Comparison of ENCODE assay signal across 38 mouse cellular contexts in the genomic region with DNA sequence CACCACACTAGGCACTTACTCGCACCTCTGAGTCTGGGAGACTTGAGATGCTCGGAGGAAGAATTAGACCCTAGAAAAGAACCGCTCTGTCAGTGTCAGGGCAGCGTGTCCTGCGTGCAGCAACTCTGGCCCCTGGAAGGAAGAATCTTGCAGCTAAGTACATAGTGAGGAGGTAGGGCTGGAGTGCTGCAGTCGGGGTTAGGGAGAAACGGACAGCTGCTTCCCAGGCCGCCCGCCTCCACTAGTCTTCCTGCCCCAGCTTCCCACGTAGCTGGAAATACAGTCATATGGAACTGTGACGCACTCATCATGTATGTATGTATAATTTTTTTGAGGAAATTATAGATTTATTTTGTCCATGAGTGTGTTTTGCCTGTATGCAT. TPM values are rescaled to one million over a fixed set of nuclear protein-coding genes. Genes with fewer than 3 reads are reported as not detected.
A peak's percentile ranks its signal among the peaks of the same experiment; 100 is the strongest.
DNase-seq lines count a peak whose midpoint lies in the region; ATAC-seq and TF ChIP-seq lines count a peak whose summit lies in the region.
"Had no signal": no experiment of that assay in that cellular context is flagged by ENCODE, and none has a peak within 500 bp of the region (broad histone marks: within the 10 kb centered on the region; RNA-seq: fewer than 3 reads in every experiment).

No protein-coding gene starts in this region.

- H3K4me3 ChIP-seq in forebrain, embryonic 16.5 days (replicated peaks; ENCODE audit: low read length): no peak overlapping the region
- no peak overlapping the region for H3K4me3 ChIP-seq in forebrain, postnatal 0 days (ENCODE audit: low read depth, low read length)
- no peak overlapping the region for H3K4me3 ChIP-seq in hindbrain, postnatal 0 days (ENCODE audit: low read length)
- no peak overlapping the region for H3K4me3 ChIP-seq in hindbrain, embryonic 10.5 days
- no peak overlapping the region for H3K4me3 ChIP-seq in lung, embryonic 16.5 days (ENCODE audit: low read length)
- H3K4me3 ChIP-seq in lung, adult 2 months (replicated peaks; ENCODE audit: extremely low read depth, low read depth, low read length): no peak overlapping the region
- H3K4me3 ChIP-seq: erythroblast, embryonic 14.5 days; forebrain, embryonic 12.5 days; heart, adult 2 months; heart, embryonic 13.5 days; limb, embryonic 10.5 days; limb, embryonic 15.5 days; midbrain, embryonic 10.5 days; midbrain, embryonic 15.5 days; myocyte had no signal

- H3K9ac ChIP-seq in forebrain, embryonic 16.5 days (replicated peaks; ENCODE audit: low read depth, low read length): no peak overlapping the region
- H3K9ac ChIP-seq in forebrain, postnatal 0 days: no peak overlapping the region
- H3K9ac ChIP-seq in hindbrain, postnatal 0 days (replicated peaks; ENCODE audit: low read length): no peak overlapping the region
- H3K9ac ChIP-seq in lung, embryonic 16.5 days (ENCODE audit: low read length): no peak overlapping the region
- H3K9ac ChIP-seq: forebrain, embryonic 12.5 days; heart, embryonic 13.5 days; limb, embryonic 15.5 days; midbrain, embryonic 15.5 days had no signal

- ATAC-seq in forebrain, embryonic 16.5 days: peak; percentile 10; the same call in 1 of the 2 replicates
- no peak for ATAC-seq in forebrain, postnatal 0 days
- ATAC-seq in hindbrain, postnatal 0 days: 0 out of 2 replicates have a peak, but pooled peaks have one; percentile 12
- peak; percentile 65 for ATAC-seq in lung, embryonic 16.5 days (ENCODE audit: low read depth)
- ATAC-seq: intestine, embryonic 16.5 days; midbrain, embryonic 15.5 days had no signal

- no peaks in the 10 kb centered on the region for H3K27me3 ChIP-seq in forebrain, embryonic 16.5 days (replicated peaks; ENCODE audit: control insufficient read depth, insufficient read depth, low read length)
- H3K27me3 ChIP-seq in forebrain, postnatal 0 days (ENCODE audit: insufficient read depth, low read length): no peaks in the 10 kb centered on the region
- no peaks in the 10 kb centered on the region for H3K27me3 ChIP-seq in hindbrain, postnatal 0 days (ENCODE audit: insufficient read depth, low read length)
- H3K27me3 ChIP-seq in hindbrain, embryonic 10.5 days (ENCODE audit: insufficient read depth, poor library complexity, severe bottlenecking): no peaks in the 10 kb centered on the region
- H3K27me3 ChIP-seq in lung, embryonic 16.5 days (ENCODE audit: control insufficient read depth, insufficient read depth, low read depth, low read length): no peaks in the 10 kb centered on the region
- H3K27me3 ChIP-seq: forebrain, embryonic 12.5 days; heart, embryonic 13.5 days; limb, embryonic 15.5 days; midbrain, embryonic 15.5 days had no signal

- H3K27ac ChIP-seq in forebrain, embryonic 16.5 days (ENCODE audit: low read length): peak overlapping the region; percentile 3; the same call in 1 of the 2 replicates
- no peak overlapping the region for H3K27ac ChIP-seq in forebrain, postnatal 0 days (ENCODE audit: low read depth, low read length)
- H3K27ac ChIP-seq in hindbrain, postnatal 0 days: no peak overlapping the region
- no peak overlapping the region for H3K27ac ChIP-seq in hindbrain, embryonic 10.5 days
- H3K27ac ChIP-seq in lung, embryonic 16.5 days (ENCODE audit: low read length): no peak overlapping the region; the same call in 1 of the 2 replicates
- H3K27ac ChIP-seq: forebrain, embryonic 12.5 days; heart, adult 2 months; heart, embryonic 13.5 days; kidney, postnatal 0 days; limb, embryonic 10.5 days; limb, embryonic 15.5 days; midbrain, embryonic 10.5 days; midbrain, embryonic 15.5 days; stomach, postnatal 0 days had no signal

- H3K4me1 ChIP-seq in forebrain, embryonic 16.5 days (replicated peaks; ENCODE audit: control insufficient read depth, insufficient read depth, low read length): 0 out of 2 replicates have a peak, but pooled peaks cover 9% of the 10 kb centered on the region
- H3K4me1 ChIP-seq in forebrain, postnatal 0 days (ENCODE audit: insufficient read depth): no peaks in the 10 kb centered on the region
- H3K4me1 ChIP-seq in hindbrain, postnatal 0 days (ENCODE audit: insufficient read depth, low read length): no peaks in the 10 kb centered on the region
- no peaks in the 10 kb centered on the region for H3K4me1 ChIP-seq in hindbrain, embryonic 10.5 days (replicated peaks)
- H3K4me1 ChIP-seq in lung, embryonic 16.5 days (replicated peaks; ENCODE audit: control insufficient read depth, insufficient read depth, low read length): no peaks in the 10 kb centered on the region
- H3K4me1 ChIP-seq in lung, adult 2 months (ENCODE audit: control insufficient read depth, insufficient read depth, low read length): no peaks in the 10 kb centered on the region; the same call in 1 of the 2 replicates
- H3K4me1 ChIP-seq: forebrain, embryonic 12.5 days; limb, embryonic 10.5 days; limb, embryonic 15.5 days; midbrain, embryonic 10.5 days; midbrain, embryonic 15.5 days had no signal

- no peak for TF ChIP-seq POLR2A in lung, adult 2 months (IDR thresholded peaks at IDR 0.05; ENCODE audit: borderline replicate concordance, extremely low read depth, low read depth, low read length)

- TF ChIP-seq CTCF in forebrain, postnatal 0 days (IDR thresholded peaks at IDR 0.05; ENCODE audit: low read depth): no peak
- TF ChIP-seq CTCF in hindbrain, postnatal 0 days (IDR thresholded peaks at IDR 0.05; ENCODE audit: low read depth): no peak
- TF ChIP-seq CTCF in lung, adult 2 months (IDR thresholded peaks at IDR 0.05; ENCODE audit: insufficient read depth, low read length): no peak

- H3K9me3 ChIP-seq in forebrain, embryonic 16.5 days (ENCODE audit: control insufficient read depth, low read length): no peaks in the 10 kb centered on the region
- no peaks in the 10 kb centered on the region for H3K9me3 ChIP-seq in forebrain, postnatal 0 days (ENCODE audit: low read length)
- no peaks in the 10 kb centered on the region for H3K9me3 ChIP-seq in hindbrain, postnatal 0 days (ENCODE audit: low read length)
- H3K9me3 ChIP-seq in hindbrain, embryonic 10.5 days: no peaks in the 10 kb centered on the region
- H3K9me3 ChIP-seq in lung, embryonic 16.5 days (ENCODE audit: control insufficient read depth, low read length): no peaks in the 10 kb centered on the region
- H3K9me3 ChIP-seq: forebrain, embryonic 12.5 days; heart, embryonic 13.5 days; limb, embryonic 10.5 days; limb, embryonic 15.5 days; midbrain, embryonic 10.5 days; midbrain, embryonic 15.5 days had no signal

- H3K4me2 ChIP-seq in forebrain, embryonic 16.5 days (ENCODE audit: low read length): no peak overlapping the region
- H3K4me2 ChIP-seq in forebrain, postnatal 0 days (ENCODE audit: low read depth): no peak overlapping the region
- H3K4me2 ChIP-seq in hindbrain, postnatal 0 days (ENCODE audit: low read depth, low read length): no peak overlapping the region
- no peak overlapping the region for H3K4me2 ChIP-seq in lung, embryonic 16.5 days (ENCODE audit: low read depth, low read length)
- H3K4me2 ChIP-seq: forebrain, embryonic 12.5 days; heart, embryonic 13.5 days; limb, embryonic 15.5 days; midbrain, embryonic 15.5 days had no signal

- no peak for DNase-seq in forebrain, postnatal 0 days
- no peak for DNase-seq in hindbrain, postnatal 0 days (ENCODE audit: low spot score)
- no peak for DNase-seq in hindbrain, embryonic 10.5 days (ENCODE audit: low spot score)
- no peak for DNase-seq in lung, adult 2 months
- peak; percentile 13 for DNase-seq in brain, adult 2 months (ENCODE audit: low read depth, low spot score)
- no peak for DNase-seq in adrenal gland, postnatal 14 days
- DNase-seq: adrenal gland, postnatal 36 days; gastrocnemius, postnatal 25 days; heart, adult 2 months; heart, postnatal 10 days; kidney, adult 8-10 months; kidney, postnatal 4 days; right cerebral cortex, postnatal 4 days; thymus, adult 18-20 months; thymus, postnatal 25 days had no signal

- 86% methylated on average over 11 of the region's 11 CpGs for WGBS in forebrain, embryonic 16.5 days
- WGBS in forebrain, postnatal 0 days: 88% methylated on average over 11 of the region's 11 CpGs
- WGBS in hindbrain, postnatal 0 days: 74% methylated on average over 11 of the region's 11 CpGs
- WGBS in hindbrain, embryonic 10.5 days: 92% methylated on average over 11 of the region's 11 CpGs
- 84% methylated on average over 11 of the region's 11 CpGs for WGBS in lung, embryonic 16.5 days
- WGBS in lung, adult 2 months: 89% methylated on average over 11 of the region's 11 CpGs

- H3K36me3 ChIP-seq in forebrain, embryonic 16.5 days (ENCODE audit: control insufficient read depth, insufficient read depth): 0 out of 2 replicates have a peak, but pooled peaks cover 12% of the 10 kb centered on the region
- peaks cover 28% of the 10 kb centered on the region for H3K36me3 ChIP-seq in forebrain, postnatal 0 days (ENCODE audit: insufficient read depth)
- H3K36me3 ChIP-seq in hindbrain, postnatal 0 days (ENCODE audit: insufficient read depth, low read length): peaks cover 13% of the 10 kb centered on the region; the same call in 1 of the 2 replicates
- H3K36me3 ChIP-seq in hindbrain, embryonic 10.5 days: peaks cover 77% of the 10 kb centered on the region
- peaks cover 15% of the 10 kb centered on the region for H3K36me3 ChIP-seq in lung, embryonic 16.5 days (ENCODE audit: control insufficient read depth, insufficient read depth, low read length)

RNA-seq across cellular contexts. Expression of gene Ascc2, which starts 24.9 kb away (rescaled TPM):
- 25.5 and 27.3 TPM in 2 replicates for polyA plus RNA-seq in forebrain, embryonic 16.5 days (2015; fragmentation: Nextera tagmentation; extraction: Ambion mirVana)
- 14.5 and 17.3 TPM in 2 replicates for total RNA-seq in forebrain, postnatal 0 days (2014; rRNA removed)
- polyA plus RNA-seq in forebrain, postnatal 0 days (2015; fragmentation: Nextera tagmentation; extraction: Ambion mirVana): 12.0 and 14.3 TPM in 2 replicates
- 15.0 and 15.5 TPM in 2 replicates for total RNA-seq in hindbrain, postnatal 0 days (2014; rRNA removed)
- 13.6 and 13.8 TPM in 2 replicates for polyA plus RNA-seq in hindbrain, postnatal 0 days (2015; fragmentation: Nextera tagmentation; extraction: Ambion mirVana)
- polyA plus RNA-seq in hindbrain, embryonic 10.5 days (2016; fragmentation: Nextera tagmentation; extraction: Ambion mirVana): 33.9 and 35.9 TPM in 2 replicates
- 34.1 and 35.9 TPM in 2 replicates for polyA plus RNA-seq in lung, embryonic 16.5 days (2015; fragmentation: Nextera tagmentation; extraction: Ambion mirVana)
- 23.5 and 34.0 TPM in 2 replicates for polyA plus RNA-seq in lung, adult 2 months (2012; rRNA removed)
- total RNA-seq in adrenal gland, postnatal 14 days (2021): 31.3 and 36.4 TPM in 2 replicates

RNA-seq across cellular contexts. Expression of gene Uqcr10, which starts 41.7 kb away (rescaled TPM):
- 487 and 509 TPM in 2 replicates for polyA plus RNA-seq in forebrain, embryonic 16.5 days (2015; fragmentation: Nextera tagmentation; extraction: Ambion mirVana)
- 171 and 220 TPM in 2 replicates for total RNA-seq in forebrain, postnatal 0 days (2014; rRNA removed)
- polyA plus RNA-seq in forebrain, postnatal 0 days (2015; fragmentation: Nextera tagmentation; extraction: Ambion mirVana): 797 and 1,037 TPM in 2 replicates
- total RNA-seq in hindbrain, postnatal 0 days (2014; rRNA removed): 183 and 231 TPM in 2 replicates
- 1,048 and 1,063 TPM in 2 replicates for polyA plus RNA-seq in hindbrain, postnatal 0 days (2015; fragmentation: Nextera tagmentation; extraction: Ambion mirVana)
- 696 and 709 TPM in 2 replicates for polyA plus RNA-seq in hindbrain, embryonic 10.5 days (2016; fragmentation: Nextera tagmentation; extraction: Ambion mirVana)
- 806 and 839 TPM in 2 replicates for polyA plus RNA-seq in lung, embryonic 16.5 days (2015; fragmentation: Nextera tagmentation; extraction: Ambion mirVana)
- polyA plus RNA-seq in lung, adult 2 months (2012; rRNA removed): 460 and 481 TPM in 2 replicates
- total RNA-seq in adrenal gland, postnatal 14 days (2021): 1,088 and 1,101 TPM in 2 replicates

RNA-seq across cellular contexts. Expression of gene Zmat5, which starts 42.0 kb away (rescaled TPM):
- polyA plus RNA-seq in forebrain, embryonic 16.5 days (2015; fragmentation: Nextera tagmentation; extraction: Ambion mirVana): 70.2 and 75.5 TPM in 2 replicates
- 20.6 and 29.5 TPM in 2 replicates for total RNA-seq in forebrain, postnatal 0 days (2014; rRNA removed)
- polyA plus RNA-seq in forebrain, postnatal 0 days (2015; fragmentation: Nextera tagmentation; extraction: Ambion mirVana): 62.6 and 78.7 TPM in 2 replicates
- total RNA-seq in hindbrain, postnatal 0 days (2014; rRNA removed): 22.7 and 24.5 TPM in 2 replicates
- 56.5 and 58.5 TPM in 2 replicates for polyA plus RNA-seq in hindbrain, postnatal 0 days (2015; fragmentation: Nextera tagmentation; extraction: Ambion mirVana)
- polyA plus RNA-seq in hindbrain, embryonic 10.5 days (2016; fragmentation: Nextera tagmentation; extraction: Ambion mirVana): 84.0 and 104 TPM in 2 replicates
- polyA plus RNA-seq in lung, embryonic 16.5 days (2015; fragmentation: Nextera tagmentation; extraction: Ambion mirVana): 76.5 and 80.0 TPM in 2 replicates
- 51.4 and 55.1 TPM in 2 replicates for polyA plus RNA-seq in lung, adult 2 months (2012; rRNA removed)
- total RNA-seq in adrenal gland, postnatal 14 days (2021): 35.1 and 36.7 TPM in 2 replicates

RNA-seq across cellular contexts. Expression of gene Gm11032, which starts 42.6 kb away (rescaled TPM):
- not detected in 2 replicates for polyA plus RNA-seq in forebrain, embryonic 16.5 days (2015; fragmentation: Nextera tagmentation; extraction: Ambion mirVana)
- not detected in 2 replicates for total RNA-seq in forebrain, postnatal 0 days (2014; rRNA removed)
- polyA plus RNA-seq in forebrain, postnatal 0 days (2015; fragmentation: Nextera tagmentation; extraction: Ambion mirVana): not detected in 2 replicates
- total RNA-seq in hindbrain, postnatal 0 days (2014; rRNA removed): not detected in 2 replicates
- polyA plus RNA-seq in hindbrain, postnatal 0 days (2015; fragmentation: Nextera tagmentation; extraction: Ambion mirVana): not detected in 2 replicates
- polyA plus RNA-seq in hindbrain, embryonic 10.5 days (2016; fragmentation: Nextera tagmentation; extraction: Ambion mirVana): not detected in 2 replicates
- not detected in 2 replicates for polyA plus RNA-seq in lung, embryonic 16.5 days (2015; fragmentation: Nextera tagmentation; extraction: Ambion mirVana)
- polyA plus RNA-seq in lung, adult 2 months (2012; rRNA removed): not detected in 2 replicates
- total RNA-seq in adrenal gland, postnatal 14 days (2021): not detected in 2 replicates
- total RNA-seq: adrenal gland, adult 18-20 months; adrenal gland, postnatal 36 days; gastrocnemius, postnatal 25 days; heart, adult 2 months; heart, postnatal 10 days; hematopoietic stem cell, adult 5-6 weeks; left cerebral cortex, postnatal 10 days; megakaryocyte progenitor cell, adult 5-6 weeks had no signal
- polyA plus RNA-seq: cerebellum, adult 2 months; cortical plate, adult 2 months; embryonic facial prominence, embryonic 14.5 days; erythroblast, embryonic 14.5 days; forebrain, embryonic 12.5 days; heart, adult 2 months; heart, embryonic 13.5 days; intestine, embryonic 16.5 days; kidney, postnatal 0 days; limb, embryonic 10.5 days; limb, embryonic 15.5 days; liver, embryonic 16.5 days; midbrain, embryonic 10.5 days; midbrain, embryonic 15.5 days; myocyte; neural tube, embryonic 14.5 days; spleen, adult 2 months; stomach, postnatal 0 days had no signal
